Mouse (Mus musculus) fibroblast of lung, adult 2 months (primary cell): Measurements from ENCODE around the gene Hist1h2af.
"Not testable (repeated sequence)": the region's sequence is repeated elsewhere in the genome, so short reads cannot be mapped to it uniquely, and the experiment has no call there.

ENCODE experiments used
- DNase-seq: peaks from one replicate; pipeline ENCODE4 v3.0.0-alpha.2; 2011; ENCODE audit warnings: low read depth

Gene Hist1h2af

GRCm38 (mm10) chr13:23533560-23534367, at the start of gene Hist1h2af:
Gene Hist1h2af, plus strand, starts transcription at chr13:23533906.
- not testable (repeated sequence) for DNase-seq

- no peak for DNase-seq
Observed at GRCm38 (mm10) chr13:23485271-23485670, 48.4 kb upstream of the Hist1h2af start.

GRCm38 (mm10) chr13:23488400-23489322, 45.0 kb upstream of the Hist1h2af start, which contains the start of gene Btn2a2:
Gene Btn2a2, minus strand, starts transcription at chr13:23488857.
- peak; percentile 48 for DNase-seq

GRCm38 (mm10) chr13:23490863-23491262, 42.8 kb upstream of the Hist1h2af start:
- DNase-seq = no peak

- DNase-seq = no peak
Observed at GRCm38 (mm10) chr13:23491263-23491662, 42.4 kb upstream of the Hist1h2af start.

- DNase-seq = no peak
Observed at GRCm38 (mm10) chr13:23491990-23492389, 41.7 kb upstream of the Hist1h2af start.

GRCm38 (mm10) chr13:23495526-23495925, 38.2 kb upstream of the Hist1h2af start:
- no peak for DNase-seq

- no peak for DNase-seq
Observed at GRCm38 (mm10) chr13:23497656-23498321, 35.9 kb upstream of the Hist1h2af start.

- DNase-seq = no peak
Observed at GRCm38 (mm10) chr13:23498653-23499052, 35.1 kb upstream of the Hist1h2af start.

GRCm38 (mm10) chr13:23499943-23500342, 33.8 kb upstream of the Hist1h2af start:
- no peak for DNase-seq

GRCm38 (mm10) chr13:23500424-23501200, 33.1 kb upstream of the Hist1h2af start:
- no peak for DNase-seq

GRCm38 (mm10) chr13:23501511-23501910, 32.2 kb upstream of the Hist1h2af start:
- no peak for DNase-seq

- DNase-seq = no peak
Observed at GRCm38 (mm10) chr13:23502031-23502567, 31.6 kb upstream of the Hist1h2af start.

- DNase-seq = no peak
Observed at GRCm38 (mm10) chr13:23502916-23503315, 30.8 kb upstream of the Hist1h2af start.

- DNase-seq = no peak
Observed at GRCm38 (mm10) chr13:23503797-23504196, 29.9 kb upstream of the Hist1h2af start.

- no peak for DNase-seq
Observed at GRCm38 (mm10) chr13:23505662-23506345, 27.9 kb upstream of the Hist1h2af start.

GRCm38 (mm10) chr13:23506351-23506750, 27.4 kb upstream of the Hist1h2af start:
- no peak for DNase-seq

GRCm38 (mm10) chr13:23506819-23507515, 26.7 kb upstream of the Hist1h2af start:
- DNase-seq = no peak

GRCm38 (mm10) chr13:23510127-23510526, 23.6 kb upstream of the Hist1h2af start:
- DNase-seq = no peak

GRCm38 (mm10) chr13:23513517-23513916, 20.2 kb upstream of the Hist1h2af start:
- DNase-seq = no peak
